Mouse (Mus musculus) limb, embryonic 13.5 days (tissue): ENCODE results near the gene Fgf18. TPM values are rescaled to one million over a fixed set of nuclear protein-coding genes. Genes with fewer than 3 reads are reported as not detected.

Source experiments
- ATAC-seq: fragments of 200-750 bp; cut with Nextera tagmentation; 2 replicates; pipeline ENCODE4 v1.8.0; 2017; ENCODE audit warnings: low read depth, moderate number of reproducible peaks, moderate TSS enrichment; ENCODE audit not compliant: low FRiP score
- H3K27ac ChIP-seq: fragments of 300-500 bp; sonication (generic); 2 replicates; pipeline ENCODE4 v1.5.1; 2015; ENCODE audit warnings: inconsistent platforms, mild to moderate bottlenecking, moderate library complexity
- H3K27me3 ChIP-seq: fragments of 300-500 bp; sonication (generic); 2 replicates; pipeline ENCODE4 v1.6.1; 2015; ENCODE audit warnings: mild to moderate bottlenecking, inconsistent platforms
- H3K36me3 ChIP-seq: fragments of 300-500 bp; sonication (generic); 2 replicates; pipeline ENCODE4 v1.6.1; 2015; ENCODE audit warnings: inconsistent platforms, mild to moderate bottlenecking, moderate library complexity
- H3K4me1 ChIP-seq: fragments of 300-500 bp; sonication (generic); 2 replicates; pipeline ENCODE4 v1.6.1; 2015; ENCODE audit warnings: inconsistent platforms
- H3K4me2 ChIP-seq: fragments of 300-500 bp; sonication (generic); replicated peaks from 2 replicates; pipeline ENCODE4 v1.6.1; 2015; ENCODE audit warnings: inconsistent platforms, mild to moderate bottlenecking, moderate library complexity
- H3K4me3 ChIP-seq: fragments of 300-500 bp; sonication (generic); 2 replicates; pipeline ENCODE4 v1.5.1; 2015; ENCODE audit warnings: moderate library complexity, mild to moderate bottlenecking, inconsistent platforms
- H3K9ac ChIP-seq: fragments of 300-500 bp; sonication (generic); 2 replicates; pipeline ENCODE4 v1.6.1; 2015; ENCODE audit warnings: mild to moderate bottlenecking, inconsistent platforms
- H3K9me3 ChIP-seq: fragments of 300-500 bp; sonication (generic); 2 replicates; pipeline ENCODE4 v1.6.1; 2016; ENCODE audit warnings: inconsistent platforms
- WGBS: fragments of 180-500 bp; shearing (Covaris S2); methylation state at CpG from one replicate; pipeline ENCODE4 v1.1.7; 2015; 5-methylcytosine and 5-hydroxymethylcytosine counted together
- polyA plus RNA-seq: library from polyadenylated mRNA; unstranded; fragments of >200 nt; fragmentation: Nextera tagmentation; extraction: Ambion mirVana; gene quantifications from 2 replicates; pipeline ENCODE4 v1.2.1, GENCODE M21; 2015

Gene Fgf18
- polyA plus RNA-seq, 1 experiment from 2014 or later: 17.0 TPM

- Histone ChIP-seq H3K4me2 (peak within 1 kb of the TSS; percentile 93), H3K36me3 (peaks cover 31% of the 10 kb centered on the region), H3K9ac (peak within 1 kb of the TSS; percentile 99), H3K9me3 (no peaks in the 10 kb centered on the region), H3K4me1 (peaks cover 27% of the 10 kb centered on the region), H3K27me3 (peaks cover 5% of the 10 kb centered on the region; the same call in 1 of the 2 replicates), H3K4me3 (peak within 1 kb of the TSS; percentile 98), H3K27ac (peak within 1 kb of the TSS; percentile 93)
- peak; percentile 96 for ATAC-seq
- 4% methylated on average over 48 of the region's 49 CpGs for WGBS
Measured at GRCm38 (mm10) chr11:33162998-33163506, 15.9 kb upstream of the Fgf18 start, which contains the start of gene Npm1. Gene Npm1, minus strand, starts transcription at chr11:33163206.

GRCm38 (mm10) chr11:33162211-33162997 is 15.2 kb upstream of the Fgf18 start:
- H3K4me3 ChIP-seq: peak overlapping the region; percentile 98
- WGBS: 3% methylated on average over 50 of the region's 53 CpGs
- H3K36me3 ChIP-seq: peaks cover 38% of the 10 kb centered on the region
- H3K4me2 ChIP-seq: peak overlapping the region; percentile 93
- peak; percentile 68 for ATAC-seq
- peak overlapping the region; percentile 99 for H3K9ac ChIP-seq
- 0 out of 2 replicates have a peak, but pooled peaks cover 1% of the 10 kb centered on the region for H3K27me3 ChIP-seq
- peak overlapping the region; percentile 84 for H3K27ac ChIP-seq
- peaks cover 31% of the 10 kb centered on the region for H3K4me1 ChIP-seq
- H3K9me3 ChIP-seq: no peaks in the 10 kb centered on the region

- Histone ChIP-seq H3K27me3 (no peaks in the 10 kb centered on the region), H3K9me3 (no peaks in the 10 kb centered on the region), H3K4me1 (peaks cover 34% of the 10 kb centered on the region), H3K27ac (no peak overlapping the region), H3K4me3 (no peak overlapping the region), H3K4me2 (no peak overlapping the region), H3K9ac (no peak overlapping the region), H3K36me3 (peaks cover 57% of the 10 kb centered on the region)
- 94% methylated on average over 3 of the region's 3 CpGs for WGBS
- ATAC-seq: no peak
Measured at GRCm38 (mm10) chr11:33159741-33160140, 12.5 kb upstream of the Fgf18 start.

- Histone ChIP-seq H3K4me3 (no peak overlapping the region), H3K4me2 (no peak overlapping the region), H3K27me3 (no peaks in the 10 kb centered on the region), H3K36me3 (peaks cover 74% of the 10 kb centered on the region), H3K4me1 (peaks cover 31% of the 10 kb centered on the region), H3K9ac (no peak overlapping the region), H3K9me3 (no peaks in the 10 kb centered on the region), H3K27ac (no peak overlapping the region)
- ATAC-seq: no peak
- WGBS: 76% methylated on average over 2 of the region's 2 CpGs
Measured at GRCm38 (mm10) chr11:33157453-33158196, 10.4 kb upstream of the Fgf18 start.

- Histone ChIP-seq H3K27me3 (no peaks in the 10 kb centered on the region), H3K4me1 (peaks cover 29% of the 10 kb centered on the region), H3K9me3 (no peaks in the 10 kb centered on the region), H3K27ac (no peak overlapping the region), H3K9ac (no peak overlapping the region), H3K36me3 (peaks cover 81% of the 10 kb centered on the region), H3K4me3 (no peak overlapping the region), H3K4me2 (no peak overlapping the region)
- WGBS: 83% methylated on average over 4 of the region's 4 CpGs
- ATAC-seq: no peak
Measured at GRCm38 (mm10) chr11:33156436-33157015, 9.3 kb upstream of the Fgf18 start.

- Histone ChIP-seq H3K4me2 (no peak overlapping the region), H3K4me1 (peaks cover 9% of the 10 kb centered on the region), H3K9me3 (no peaks in the 10 kb centered on the region), H3K4me3 (no peak overlapping the region), H3K36me3 (peaks cover 81% of the 10 kb centered on the region), H3K9ac (no peak overlapping the region), H3K27me3 (no peaks in the 10 kb centered on the region), H3K27ac (no peak overlapping the region)
- WGBS: 85% methylated on average over 3 of the region's 3 CpGs
- ATAC-seq: no peak
Measured at GRCm38 (mm10) chr11:33154459-33154858, 7.3 kb upstream of the Fgf18 start.

GRCm38 (mm10) chr11:33152997-33153396 is 5.8 kb upstream of the Fgf18 start:
- no peak overlapping the region for H3K4me3 ChIP-seq
- no peak overlapping the region for H3K4me2 ChIP-seq
- peaks cover 70% of the 10 kb centered on the region for H3K36me3 ChIP-seq
- H3K4me1 ChIP-seq: peaks cover 15% of the 10 kb centered on the region
- H3K27me3 ChIP-seq: no peaks in the 10 kb centered on the region
- WGBS: 88% methylated on average over 1 of the region's 1 CpGs
- H3K9me3 ChIP-seq: no peaks in the 10 kb centered on the region
- ATAC-seq: no peak
- H3K9ac ChIP-seq: no peak overlapping the region
- H3K27ac ChIP-seq: no peak overlapping the region

DNA sequence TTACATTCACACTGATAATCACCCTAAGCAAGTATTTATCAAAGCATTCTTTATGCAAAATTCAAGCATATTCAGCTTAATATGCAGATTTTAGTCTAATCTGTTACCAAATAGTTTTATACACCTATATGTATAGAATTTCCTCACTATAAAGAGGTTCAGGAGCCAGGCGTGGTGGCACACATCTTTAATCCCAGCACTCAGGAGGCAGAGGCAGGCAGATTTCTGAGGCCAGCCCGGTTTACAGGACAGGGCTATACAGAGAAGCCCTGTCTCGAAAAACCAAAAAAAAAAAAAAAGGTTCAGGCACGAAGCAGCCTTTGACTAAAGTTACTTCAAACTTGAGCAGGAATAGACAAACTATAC is 4.6 kb upstream of the Fgf18 start:
- Histone ChIP-seq H3K27me3 (peaks cover 3% of the 10 kb centered on the region), H3K4me2 (no peak overlapping the region), H3K9me3 (no peaks in the 10 kb centered on the region), H3K4me1 (peaks cover 22% of the 10 kb centered on the region), H3K4me3 (no peak overlapping the region), H3K27ac (no peak overlapping the region), H3K36me3 (peaks cover 60% of the 10 kb centered on the region), H3K9ac (no peak overlapping the region)
- no peak for ATAC-seq
- 77% methylated on average over 4 of the region's 4 CpGs for WGBS

DNA sequence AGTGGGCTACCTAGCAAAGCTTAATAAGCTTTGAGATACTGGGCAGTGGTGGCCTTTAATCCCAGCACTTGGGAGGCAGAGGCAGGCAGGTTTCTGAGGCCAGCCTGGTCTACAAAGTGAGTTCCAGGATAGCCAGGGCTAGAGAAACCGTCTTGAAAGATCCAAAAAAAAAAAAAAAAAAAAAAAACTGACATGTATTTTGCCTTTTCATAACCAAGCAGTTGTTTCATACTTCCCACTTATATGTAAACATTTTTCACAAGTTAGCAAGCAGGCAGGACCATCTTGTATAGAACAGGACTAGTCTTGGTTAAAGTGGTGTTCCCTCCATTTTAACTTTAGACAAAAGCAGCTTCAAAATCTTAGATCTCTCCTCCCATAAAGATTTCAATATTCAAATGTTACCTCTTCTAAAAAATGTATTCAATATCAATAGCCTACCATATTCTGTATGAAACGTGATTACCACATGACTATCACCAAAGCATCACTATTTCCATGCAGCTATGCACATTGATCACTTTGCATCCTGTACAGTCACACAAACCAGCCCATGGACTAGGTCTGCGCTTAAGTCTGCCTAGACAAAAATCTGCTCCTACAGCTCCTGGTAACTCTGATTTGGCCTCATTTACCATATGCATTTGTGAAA is 4.1 kb upstream of the Fgf18 start:
- 74% methylated on average over 3 of the region's 3 CpGs for WGBS
- no peak for ATAC-seq
- no peak overlapping the region for H3K9ac ChIP-seq
- H3K36me3 ChIP-seq: peaks cover 55% of the 10 kb centered on the region
- H3K4me1 ChIP-seq: peaks cover 24% of the 10 kb centered on the region
- no peak overlapping the region for H3K4me3 ChIP-seq
- no peak overlapping the region for H3K4me2 ChIP-seq
- no peak overlapping the region for H3K27ac ChIP-seq
- no peaks in the 10 kb centered on the region for H3K9me3 ChIP-seq
- peaks cover 6% of the 10 kb centered on the region for H3K27me3 ChIP-seq

DNA sequence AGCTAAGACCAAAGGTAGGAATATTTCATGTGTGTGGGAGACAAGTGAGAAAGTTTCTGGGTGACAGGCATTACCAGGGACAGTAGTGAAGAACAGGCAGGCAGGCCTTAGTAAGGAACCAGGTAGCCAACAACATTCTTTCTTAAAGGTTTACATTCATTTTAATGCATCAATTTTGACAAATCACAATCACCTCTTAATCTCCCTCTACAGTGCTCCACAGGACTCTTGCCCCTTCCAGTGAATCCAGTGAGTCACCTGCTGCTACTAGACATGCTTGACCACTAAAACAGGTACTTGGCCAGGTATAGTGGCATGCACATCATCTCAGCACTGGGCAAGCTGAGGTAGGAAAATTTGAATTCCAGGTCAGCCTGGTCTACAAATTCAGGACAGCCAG is 3.2 kb upstream of the Fgf18 start:
- no peak for ATAC-seq
- Histone ChIP-seq H3K36me3 (peaks cover 51% of the 10 kb centered on the region), H3K4me1 (peaks cover 27% of the 10 kb centered on the region), H3K4me3 (no peak overlapping the region), H3K9ac (no peak overlapping the region), H3K9me3 (no peaks in the 10 kb centered on the region), H3K27ac (no peak overlapping the region), H3K4me2 (no peak overlapping the region), H3K27me3 (peaks cover 12% of the 10 kb centered on the region)

DNA sequence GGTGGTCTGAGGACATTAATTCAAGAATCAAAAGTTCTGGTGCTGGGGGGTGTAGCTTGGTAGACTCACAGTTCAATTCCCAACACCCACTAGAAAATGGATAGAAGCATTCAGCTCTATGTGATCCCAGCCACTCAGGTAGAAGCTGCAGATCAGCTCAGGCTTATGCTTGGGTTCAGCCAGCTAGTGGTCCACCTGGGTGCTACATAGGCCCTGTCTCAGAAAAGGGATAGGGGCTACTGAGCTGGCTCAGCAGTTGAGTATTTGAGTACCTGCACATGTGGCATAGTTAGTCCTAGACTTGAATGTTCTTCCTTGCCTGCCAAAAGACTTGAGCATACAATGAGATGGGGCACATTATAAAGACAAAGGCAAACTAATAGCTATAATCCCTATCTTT is 2.3 kb upstream of the Fgf18 start:
- Histone ChIP-seq H3K36me3 (peaks cover 43% of the 10 kb centered on the region), H3K4me2 (no peak overlapping the region), H3K4me1 (peaks cover 36% of the 10 kb centered on the region), H3K27ac (no peak overlapping the region), H3K4me3 (no peak overlapping the region), H3K27me3 (peaks cover 19% of the 10 kb centered on the region), H3K9me3 (no peaks in the 10 kb centered on the region), H3K9ac (no peak overlapping the region)
- no peak for ATAC-seq

GRCm38 (mm10) chr11:33149088-33149436 is 1.9 kb upstream of the Fgf18 start:
- ATAC-seq: no peak
- Histone ChIP-seq H3K4me3 (no peak overlapping the region), H3K9me3 (no peaks in the 10 kb centered on the region), H3K9ac (no peak overlapping the region), H3K27me3 (peaks cover 21% of the 10 kb centered on the region), H3K4me1 (peaks cover 40% of the 10 kb centered on the region), H3K27ac (no peak overlapping the region), H3K36me3 (peaks cover 39% of the 10 kb centered on the region), H3K4me2 (no peak overlapping the region)
- 25% methylated on average over 3 of the region's 3 CpGs for WGBS
